Mouse (Mus musculus): ENCODE data around the gene Afmid. TPM values are rescaled to one million over a fixed set of nuclear protein-coding genes. Genes with fewer than 3 reads are reported as not detected.

Afmid gene
- total and polyA plus RNA-seq, 2 experiments from 2014 or later = 13.1 to 14.5 TPM

DNA sequence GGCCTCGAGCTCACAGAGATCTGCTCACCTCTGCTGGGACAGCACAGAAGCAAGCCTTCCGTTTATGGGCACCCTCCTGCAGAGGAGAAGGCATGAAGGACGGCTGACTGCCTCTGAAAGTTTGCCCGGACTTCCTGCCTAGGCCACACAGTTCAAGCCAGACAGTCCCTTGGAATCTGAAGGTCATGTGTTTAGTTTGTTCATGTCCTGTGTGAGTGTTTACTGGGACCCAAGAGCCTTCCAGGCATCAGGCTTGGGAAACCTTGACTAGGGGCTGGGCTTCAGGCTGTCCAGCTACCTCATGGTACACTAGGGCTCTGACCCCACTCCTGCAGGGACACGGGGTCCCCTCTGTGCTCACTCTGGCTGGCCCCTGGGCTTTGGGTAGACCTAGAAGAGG lies 60.3 kb downstream of the Afmid start:
- Histone ChIP-seq H3K9me3 (replicated peaks; ENCODE audit: control insufficient read depth, low read length) (no peaks in the 10 kb centered on the region), H3K36me3 (replicated peaks; ENCODE audit: control insufficient read depth, insufficient read depth, low read length) (no peaks in the 10 kb centered on the region), H3K27ac (ENCODE audit: low read depth) (no peak overlapping the region), H3K27me3 (ENCODE audit: control insufficient read depth, insufficient read depth, low read length) (peaks cover 9% of the 10 kb centered on the region; the same call in 1 of the 2 replicates), H3K4me3 (ENCODE audit: low read depth, low read length) (no peak overlapping the region), H3K9ac (replicated peaks; ENCODE audit: low read depth, low read length) (no peak overlapping the region), H3K4me2 (ENCODE audit: low read depth, low read length) (no peak overlapping the region), H3K4me1 (ENCODE audit: control insufficient read depth, insufficient read depth) (peaks cover 18% of the 10 kb centered on the region)
- no peak for DNase-seq (ENCODE audit: low spot score)
- 43% methylated on average over 5 of the region's 5 CpGs for WGBS
- TF ChIP-seq CTCF (IDR thresholded peaks at IDR 0.05; ENCODE audit: low read depth) (no peak), EP300 (IDR thresholded peaks at IDR 0.05; ENCODE audit: low read depth) (no peak)
- no peak for ATAC-seq (ENCODE audit: insufficient read depth, low read depth)

DNA sequence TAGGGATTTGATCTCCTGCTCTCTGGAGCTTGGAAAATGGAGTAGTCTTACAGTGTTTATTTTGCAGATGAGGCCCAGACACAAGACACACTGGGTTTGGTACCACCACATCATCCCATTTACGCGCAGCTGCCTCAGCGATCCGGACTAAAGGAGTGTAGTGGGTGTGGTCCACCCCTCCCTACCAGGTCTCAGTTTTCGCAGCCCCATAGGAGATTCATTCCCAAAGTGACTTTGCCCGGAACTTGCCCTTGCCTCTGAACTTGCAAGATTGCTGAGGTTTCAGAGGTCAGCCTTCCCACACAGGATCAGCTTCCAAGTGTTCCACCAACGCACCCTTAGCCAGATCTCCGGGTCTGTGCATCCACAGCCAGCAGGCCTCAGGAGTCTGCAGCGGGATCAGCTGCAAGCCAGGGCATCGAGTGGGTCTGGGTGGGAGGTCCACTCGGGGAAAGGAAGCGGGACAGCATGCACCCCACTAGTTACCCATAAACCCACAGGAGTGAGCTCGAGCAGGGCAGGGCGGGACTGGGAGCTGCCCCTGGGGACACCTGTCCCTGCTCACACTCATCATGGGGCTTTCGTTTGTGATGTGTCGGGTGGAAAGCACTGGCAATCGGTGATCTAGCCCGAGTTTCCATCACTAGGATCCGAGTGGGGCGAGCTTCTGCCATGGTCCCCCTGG lies 62.6 kb downstream of the Afmid start:
- ATAC-seq (ENCODE audit: insufficient read depth, low read depth) (no peak), DNase-seq (ENCODE audit: low spot score) (no peak)
- TF ChIP-seq CTCF (IDR thresholded peaks at IDR 0.05; ENCODE audit: low read depth) (no peak), EP300 (IDR thresholded peaks at IDR 0.05; ENCODE audit: low read depth) (no peak)
- Histone ChIP-seq H3K9ac (replicated peaks; ENCODE audit: low read depth, low read length) (no peak overlapping the region), H3K36me3 (replicated peaks; ENCODE audit: control insufficient read depth, insufficient read depth, low read length) (no peaks in the 10 kb centered on the region), H3K27me3 (ENCODE audit: control insufficient read depth, insufficient read depth, low read length) (peaks cover 9% of the 10 kb centered on the region; the same call in 1 of the 2 replicates), H3K9me3 (replicated peaks; ENCODE audit: control insufficient read depth, low read length) (no peaks in the 10 kb centered on the region), H3K4me1 (ENCODE audit: control insufficient read depth, insufficient read depth) (peaks cover 11% of the 10 kb centered on the region), H3K27ac (ENCODE audit: low read depth) (no peak overlapping the region), H3K4me3 (ENCODE audit: low read depth, low read length) (no peak overlapping the region), H3K4me2 (ENCODE audit: low read depth, low read length) (no peak overlapping the region)
- WGBS = 51% methylated on average over 20 of the region's 20 CpGs

DNA sequence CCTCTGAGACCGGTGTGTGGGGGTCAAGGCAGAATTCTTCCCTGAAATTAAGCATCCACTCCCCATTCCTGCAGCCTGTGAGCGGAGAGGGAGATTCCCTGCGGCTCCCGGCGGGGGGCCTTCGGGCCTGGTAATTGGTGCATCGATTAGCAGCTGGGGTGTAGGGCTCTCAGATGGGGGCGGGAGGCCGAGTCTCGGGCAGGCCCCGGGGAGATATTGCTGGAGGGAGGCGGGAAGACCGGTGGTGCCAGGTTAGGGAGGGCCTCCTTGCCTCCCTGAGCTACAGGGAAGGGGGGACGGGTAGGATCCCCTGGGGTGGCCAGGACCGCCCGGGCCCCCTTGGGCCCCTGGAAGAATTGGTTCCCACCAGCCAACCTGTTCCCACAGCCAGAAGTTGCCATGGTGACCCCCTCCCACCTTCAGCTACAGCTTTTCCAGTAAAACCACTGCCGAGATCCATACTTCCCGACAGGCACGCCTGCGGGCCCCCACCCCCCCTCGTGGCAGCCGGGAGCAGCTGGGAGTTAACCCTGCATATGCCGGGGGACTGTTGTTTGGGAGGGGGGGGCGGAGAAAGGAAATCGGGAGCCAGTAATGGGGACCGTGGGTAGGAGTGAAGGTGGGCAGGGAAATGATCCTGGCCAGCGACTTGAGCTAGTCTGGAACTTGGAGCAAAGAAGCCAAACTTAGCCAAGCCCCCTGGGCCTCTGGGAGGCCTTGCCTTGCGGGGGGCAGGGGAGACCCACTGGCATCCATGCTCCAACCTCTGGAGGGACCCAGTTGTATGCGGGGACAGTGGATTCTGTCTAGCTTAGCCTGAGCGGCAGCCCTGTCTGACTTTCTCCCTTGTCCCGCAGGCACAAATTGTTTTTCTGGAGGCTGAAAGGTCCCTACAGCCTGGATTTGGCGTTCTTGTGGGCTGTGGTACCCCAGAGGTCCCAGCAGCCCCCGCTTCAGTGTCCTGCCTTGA lies 63.4 kb downstream of the Afmid start:
- Histone ChIP-seq H3K9me3 (replicated peaks; ENCODE audit: control insufficient read depth, low read length) (no peaks in the 10 kb centered on the region), H3K4me1 (ENCODE audit: control insufficient read depth, insufficient read depth) (peaks cover 11% of the 10 kb centered on the region), H3K27me3 (ENCODE audit: control insufficient read depth, insufficient read depth, low read length) (peaks cover 9% of the 10 kb centered on the region; the same call in 1 of the 2 replicates), H3K27ac (ENCODE audit: low read depth) (no peak overlapping the region), H3K4me2 (ENCODE audit: low read depth, low read length) (peak overlapping the region; percentile 19), H3K36me3 (replicated peaks; ENCODE audit: control insufficient read depth, insufficient read depth, low read length) (no peaks in the 10 kb centered on the region), H3K9ac (replicated peaks; ENCODE audit: low read depth, low read length) (peak overlapping the region; percentile 35; the same call in 1 of the 2 replicates), H3K4me3 (ENCODE audit: low read depth, low read length) (peak overlapping the region; percentile 14; the same call in 1 of the 2 replicates)
- ATAC-seq (ENCODE audit: insufficient read depth, low read depth) = no peak; the same call in 1 of the 2 replicates
- TF ChIP-seq EP300 (IDR thresholded peaks at IDR 0.05; ENCODE audit: low read depth) (no peak), CTCF (IDR thresholded peaks at IDR 0.05; ENCODE audit: low read depth) (no peak)
- no peak for DNase-seq (ENCODE audit: low spot score)
- 16% methylated on average over 33 of the region's 33 CpGs for WGBS

Other genes with a start within 250 kb of the Afmid start
- 24.2 and 24.4 TPM in 2 replicates for gene Tnrc6c, start 171.6 kb upstream of the Afmid start, total RNA-seq (2014; rRNA removed; ENCODE audit: low replicate concordance)
- gene Tnrc6c, start 171.6 kb upstream of the Afmid start, polyA plus RNA-seq (2015; fragmentation: Nextera tagmentation; extraction: Ambion mirVana) = 6.2 and 6.8 TPM in 2 replicates
- gene Tmc8, start 43.8 kb upstream of the Afmid start, total RNA-seq (2014; rRNA removed; ENCODE audit: low replicate concordance) = 2.6 and 8.7 TPM in 2 replicates
- 1.4 and 2.3 TPM in 2 replicates for gene Tmc8, start 43.8 kb upstream of the Afmid start, polyA plus RNA-seq (2015; fragmentation: Nextera tagmentation; extraction: Ambion mirVana)
- gene Tmc6, start 43.7 kb upstream of the Afmid start, total RNA-seq (2014; rRNA removed; ENCODE audit: low replicate concordance) = 23.4 and 31.8 TPM in 2 replicates
- 16.3 and 20.4 TPM in 2 replicates for gene Tmc6, start 43.7 kb upstream of the Afmid start, polyA plus RNA-seq (2015; fragmentation: Nextera tagmentation; extraction: Ambion mirVana)
- gene 6030468B19Rik, start 28.3 kb upstream of the Afmid start, total RNA-seq (2014; rRNA removed; ENCODE audit: low replicate concordance) = not detected in 2 replicates
- not detected in 2 replicates for gene 6030468B19Rik, start 28.3 kb upstream of the Afmid start, polyA plus RNA-seq (2015; fragmentation: Nextera tagmentation; extraction: Ambion mirVana)
- gene Gm20708, start 16.3 kb upstream of the Afmid start, total RNA-seq (2014; rRNA removed; ENCODE audit: low replicate concordance) = 2.6 TPM in 1 of 2 replicates, not detected in the other
- gene Gm20708, start 16.3 kb upstream of the Afmid start, polyA plus RNA-seq (2015; fragmentation: Nextera tagmentation; extraction: Ambion mirVana) = 0.52 and 0.68 TPM in 2 replicates
- gene Syngr2, start 16.3 kb upstream of the Afmid start, total RNA-seq (2014; rRNA removed; ENCODE audit: low replicate concordance) = 151 TPM in 2 replicates
- 95.2 and 105 TPM in 2 replicates for gene Syngr2, start 16.3 kb upstream of the Afmid start, polyA plus RNA-seq (2015; fragmentation: Nextera tagmentation; extraction: Ambion mirVana)
- gene Tk1, start 168 bp downstream of the Afmid start, total RNA-seq (2014; rRNA removed; ENCODE audit: low replicate concordance) = 103 and 117 TPM in 2 replicates
- 41.4 and 44.0 TPM in 2 replicates for gene Tk1, start 168 bp downstream of the Afmid start, polyA plus RNA-seq (2015; fragmentation: Nextera tagmentation; extraction: Ambion mirVana)
- gene Birc5, start 23.3 kb downstream of the Afmid start, total RNA-seq (2014; rRNA removed; ENCODE audit: low replicate concordance) = 36.1 and 56.8 TPM in 2 replicates
- gene Birc5, start 23.3 kb downstream of the Afmid start, polyA plus RNA-seq (2015; fragmentation: Nextera tagmentation; extraction: Ambion mirVana) = 83.6 and 85.0 TPM in 2 replicates
- not detected in 2 replicates for gene Tmem235, start 34.8 kb downstream of the Afmid start, total RNA-seq (2014; rRNA removed; ENCODE audit: low replicate concordance)
- gene Tmem235, start 34.8 kb downstream of the Afmid start, polyA plus RNA-seq (2015; fragmentation: Nextera tagmentation; extraction: Ambion mirVana) = not detected in 2 replicates
- 7.4 and 7.8 TPM in 2 replicates for gene Tha1, start 47.6 kb downstream of the Afmid start, total RNA-seq (2014; rRNA removed; ENCODE audit: low replicate concordance)
- 9.4 and 9.5 TPM in 2 replicates for gene Tha1, start 47.6 kb downstream of the Afmid start, polyA plus RNA-seq (2015; fragmentation: Nextera tagmentation; extraction: Ambion mirVana)
- gene Socs3, start 144.1 kb downstream of the Afmid start, total RNA-seq (2014; rRNA removed; ENCODE audit: low replicate concordance) = 5.7 and 13.1 TPM in 2 replicates
- 4.0 and 5.1 TPM in 2 replicates for gene Socs3, start 144.1 kb downstream of the Afmid start, polyA plus RNA-seq (2015; fragmentation: Nextera tagmentation; extraction: Ambion mirVana)
- gene Pgs1, start 160.4 kb downstream of the Afmid start, total RNA-seq (2014; rRNA removed; ENCODE audit: low replicate concordance) = 27.2 and 33.0 TPM in 2 replicates
- gene Pgs1, start 160.4 kb downstream of the Afmid start, polyA plus RNA-seq (2015; fragmentation: Nextera tagmentation; extraction: Ambion mirVana) = 20.3 and 21.8 TPM in 2 replicates